Mouse (Mus musculus): ENCODE measurements around the gene Vps33a. TPM values are rescaled to one million over a fixed set of nuclear protein-coding genes. Genes with fewer than 3 reads are reported as not detected.

Vps33a gene
- polyA plus RNA-seq, 1 experiment: 15.9 TPM

DNA sequence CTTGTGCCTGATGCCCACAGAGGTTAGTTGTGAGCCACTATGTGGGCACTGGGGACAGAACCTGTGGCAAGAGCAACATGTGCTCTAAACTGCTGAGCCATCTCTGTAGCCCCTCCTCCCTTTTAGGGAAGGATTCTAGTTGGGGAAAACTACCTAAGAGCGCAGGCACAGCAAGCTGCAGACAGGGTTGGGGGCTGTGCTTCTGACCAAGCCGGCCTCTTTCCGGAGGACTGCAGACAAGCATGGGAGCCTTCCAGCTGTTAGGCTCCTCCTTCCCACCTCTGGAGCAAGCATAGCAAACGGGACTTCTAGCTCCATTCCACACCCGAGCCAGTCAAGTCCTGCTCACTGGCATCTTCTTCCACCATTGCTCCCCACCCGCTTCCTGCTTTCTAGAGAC is 26.5 kb upstream of the Vps33a start:
- H3K4me3 ChIP-seq (replicated peaks; ENCODE audit: extremely low read depth, low read depth, low read length): no peak overlapping the region
- DNase-seq: no peak
- no peaks in the 10 kb centered on the region for H3K4me1 ChIP-seq (ENCODE audit: control insufficient read depth, insufficient read depth, low read length)
- TF ChIP-seq POLR2A (IDR thresholded peaks at IDR 0.05; ENCODE audit: borderline replicate concordance, extremely low read depth, low read depth, low read length) (no peak), CTCF (IDR thresholded peaks at IDR 0.05; ENCODE audit: insufficient read depth, low read length) (no peak)
- 52% methylated on average over 6 of the region's 6 CpGs for whole genome bisulfite sequencing

DNA sequence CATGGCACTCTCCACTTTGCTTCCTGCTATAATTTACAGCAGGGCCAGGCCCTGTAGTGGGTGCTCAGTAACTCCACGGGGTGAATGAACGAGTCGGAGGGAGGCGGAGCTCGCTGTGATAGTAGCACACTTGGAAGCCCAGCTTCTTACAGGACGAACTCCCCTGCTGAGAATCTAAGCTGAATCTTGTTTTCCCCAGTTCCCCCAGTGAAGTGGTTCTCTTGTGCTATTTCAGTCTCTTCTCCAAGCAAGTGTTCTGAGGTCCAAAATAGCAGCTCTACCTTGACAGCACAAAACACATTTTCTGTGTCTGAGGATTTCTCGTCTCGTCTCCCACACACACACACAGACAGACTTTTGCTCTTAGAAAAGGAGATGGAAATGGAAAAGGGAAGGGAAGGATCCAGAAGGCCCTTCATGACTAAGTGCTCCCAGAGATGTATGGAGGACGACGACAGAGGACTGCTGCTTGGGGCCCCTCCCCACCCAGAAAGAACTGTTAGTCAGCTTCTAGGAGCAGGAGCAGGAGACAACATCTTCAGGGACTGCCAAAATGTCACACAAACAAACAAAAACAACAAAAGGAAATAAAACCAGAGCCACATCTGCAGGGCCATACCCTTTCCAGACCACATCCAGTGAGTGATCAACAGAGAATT is 20.9 kb upstream of the Vps33a start:
- 76% methylated on average over 10 of the region's 10 CpGs for WGBS
- no peak for DNase-seq
- TF ChIP-seq CTCF (IDR thresholded peaks at IDR 0.05; ENCODE audit: insufficient read depth, low read length) (no peak), POLR2A (IDR thresholded peaks at IDR 0.05; ENCODE audit: borderline replicate concordance, extremely low read depth, low read depth, low read length) (no peak)
- Histone ChIP-seq H3K4me1 (ENCODE audit: control insufficient read depth, insufficient read depth, low read length) (no peaks in the 10 kb centered on the region), H3K4me3 (replicated peaks; ENCODE audit: extremely low read depth, low read depth, low read length) (no peak overlapping the region)

DNA sequence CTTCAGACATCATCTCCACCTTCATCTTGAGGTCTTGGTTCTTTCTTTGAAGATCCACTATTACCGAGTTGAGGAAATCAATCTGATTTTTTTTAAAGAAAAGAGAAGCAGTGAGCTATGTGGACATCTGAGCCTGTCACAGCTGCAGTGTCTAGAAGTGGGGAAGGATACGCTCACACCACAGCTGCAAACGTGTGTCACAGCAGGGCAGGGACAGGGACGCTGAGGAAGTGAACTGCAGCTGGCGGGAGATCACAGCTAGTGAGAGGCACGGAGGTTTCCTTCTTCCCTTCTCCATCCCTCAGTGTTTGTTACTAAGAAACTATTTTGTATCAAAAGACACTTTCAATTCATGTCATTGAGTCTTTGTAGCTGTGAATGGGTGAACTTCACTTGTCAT is 7.2 kb upstream of the Vps33a start:
- DNase-seq: no peak
- no peak overlapping the region for H3K4me3 ChIP-seq (replicated peaks; ENCODE audit: extremely low read depth, low read depth, low read length)
- WGBS: 80% methylated on average over 6 of the region's 6 CpGs
- TF ChIP-seq POLR2A (IDR thresholded peaks at IDR 0.05; ENCODE audit: borderline replicate concordance, extremely low read depth, low read depth, low read length): no peak
- TF ChIP-seq CTCF (IDR thresholded peaks at IDR 0.05; ENCODE audit: insufficient read depth, low read length): no peak
- H3K4me1 ChIP-seq (ENCODE audit: control insufficient read depth, insufficient read depth, low read length): no peaks in the 10 kb centered on the region

DNA sequence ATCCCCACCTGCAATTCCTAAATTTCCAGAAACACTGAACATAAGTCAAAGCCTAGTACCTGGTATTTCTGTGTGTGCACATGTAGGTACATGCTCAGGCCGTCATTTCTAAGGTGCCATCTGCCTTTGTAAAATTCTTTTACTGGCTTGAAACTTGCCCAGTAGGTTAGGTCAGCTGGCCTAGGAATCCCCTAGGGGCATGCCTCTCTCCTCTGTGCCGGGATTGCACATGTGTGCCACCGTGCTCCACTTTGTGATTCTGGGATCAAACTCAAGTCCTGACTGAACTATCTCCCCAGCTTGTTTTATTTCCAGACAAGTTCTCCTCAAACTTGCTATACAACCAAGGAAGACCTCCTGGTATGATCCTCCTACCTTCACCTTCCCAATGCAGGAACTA is 3.9 kb upstream of the Vps33a start:
- peaks cover 4% of the 10 kb centered on the region; the same call in 1 of the 2 replicates for H3K4me1 ChIP-seq (ENCODE audit: control insufficient read depth, insufficient read depth, low read length)
- no peak for DNase-seq
- WGBS: 82% methylated on average over 3 of the region's 3 CpGs
- TF ChIP-seq CTCF (IDR thresholded peaks at IDR 0.05; ENCODE audit: insufficient read depth, low read length): no peak
- no peak for TF ChIP-seq POLR2A (IDR thresholded peaks at IDR 0.05; ENCODE audit: borderline replicate concordance, extremely low read depth, low read depth, low read length)
- no peak overlapping the region for H3K4me3 ChIP-seq (replicated peaks; ENCODE audit: extremely low read depth, low read depth, low read length)

DNA sequence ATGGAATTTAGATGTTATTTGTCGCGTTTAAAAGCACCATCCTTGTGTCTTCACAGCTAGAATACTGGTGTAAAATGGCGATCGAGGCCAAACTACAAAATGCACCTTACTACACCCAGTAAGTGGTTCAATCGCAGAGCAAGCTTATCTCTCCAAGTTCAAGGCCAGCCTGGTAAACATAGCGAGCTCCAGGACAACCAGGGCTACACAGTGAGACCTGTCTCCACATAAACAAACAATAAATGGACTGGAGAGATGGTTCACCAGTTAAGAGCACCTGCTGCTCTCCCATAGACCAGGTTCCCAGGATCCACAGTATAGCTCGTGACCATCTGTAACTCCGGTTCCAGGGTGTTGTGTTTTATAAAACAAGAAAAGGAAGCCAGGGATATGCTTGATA is 524 bp upstream of the Vps33a start:
- Histone ChIP-seq H3K4me1 (ENCODE audit: control insufficient read depth, insufficient read depth, low read length) (peaks cover 4% of the 10 kb centered on the region; the same call in 1 of the 2 replicates), H3K4me3 (replicated peaks; ENCODE audit: extremely low read depth, low read depth, low read length) (no peak overlapping the region)
- TF ChIP-seq CTCF (IDR thresholded peaks at IDR 0.05; ENCODE audit: insufficient read depth, low read length) (no peak), POLR2A (IDR thresholded peaks at IDR 0.05; ENCODE audit: borderline replicate concordance, extremely low read depth, low read depth, low read length) (no peak)
- no peak for DNase-seq
- WGBS: 58% methylated on average over 8 of the region's 8 CpGs

DNA sequence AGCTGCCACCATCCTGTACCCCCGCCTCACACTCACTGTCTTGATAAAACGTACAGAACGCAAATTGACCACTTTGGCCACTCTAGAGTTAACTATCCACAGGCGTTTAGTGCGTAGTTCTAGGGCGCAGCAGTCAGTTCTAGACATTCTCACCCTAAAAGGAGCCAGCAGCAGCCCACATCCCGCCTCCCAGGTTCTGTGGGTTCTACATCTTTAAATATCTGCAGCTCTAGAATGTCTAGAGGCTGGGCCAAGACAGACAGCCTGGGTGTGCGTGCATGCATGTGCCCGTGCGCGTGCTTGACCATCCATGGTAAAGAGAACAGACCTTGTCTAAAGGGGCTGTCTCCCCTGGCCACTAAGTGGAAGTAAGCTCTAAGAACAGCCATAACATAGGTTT is 11.7 kb downstream of the Vps33a start:
- H3K4me1 ChIP-seq (ENCODE audit: control insufficient read depth, insufficient read depth, low read length): no peaks in the 10 kb centered on the region
- no peak overlapping the region for H3K4me3 ChIP-seq (replicated peaks; ENCODE audit: extremely low read depth, low read depth, low read length)
- no peak for TF ChIP-seq POLR2A (IDR thresholded peaks at IDR 0.05; ENCODE audit: borderline replicate concordance, extremely low read depth, low read depth, low read length)
- no peak for TF ChIP-seq CTCF (IDR thresholded peaks at IDR 0.05; ENCODE audit: insufficient read depth, low read length)
- no peak for DNase-seq
- WGBS: 94% methylated on average over 11 of the region's 11 CpGs

DNA sequence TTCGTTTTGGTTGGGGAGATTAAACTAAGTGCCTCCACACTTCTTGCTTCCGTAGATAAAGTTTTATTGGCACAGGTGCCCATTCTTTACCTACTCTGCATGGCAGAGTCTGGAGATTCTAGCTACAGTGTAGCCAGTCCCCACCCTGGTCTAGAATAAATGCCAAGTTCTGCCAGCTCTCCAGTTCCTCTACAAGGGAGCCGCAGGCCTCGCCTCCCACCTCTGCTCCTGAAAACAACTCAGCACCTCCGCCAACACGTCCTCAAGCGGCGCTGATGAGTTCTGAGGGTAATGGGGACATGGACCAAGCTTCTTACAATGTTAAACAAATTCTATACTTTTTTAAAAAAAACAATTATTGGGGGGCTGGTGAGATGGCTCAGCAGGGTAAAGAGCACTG is 13.2 kb downstream of the Vps33a start:
- 91% methylated on average over 8 of the region's 8 CpGs for WGBS
- H3K4me1 ChIP-seq (ENCODE audit: control insufficient read depth, insufficient read depth, low read length): no peaks in the 10 kb centered on the region
- TF ChIP-seq POLR2A (IDR thresholded peaks at IDR 0.05; ENCODE audit: borderline replicate concordance, extremely low read depth, low read depth, low read length) (no peak), CTCF (IDR thresholded peaks at IDR 0.05; ENCODE audit: insufficient read depth, low read length) (no peak)
- no peak overlapping the region for H3K4me3 ChIP-seq (replicated peaks; ENCODE audit: extremely low read depth, low read depth, low read length)
- no peak for DNase-seq

DNA sequence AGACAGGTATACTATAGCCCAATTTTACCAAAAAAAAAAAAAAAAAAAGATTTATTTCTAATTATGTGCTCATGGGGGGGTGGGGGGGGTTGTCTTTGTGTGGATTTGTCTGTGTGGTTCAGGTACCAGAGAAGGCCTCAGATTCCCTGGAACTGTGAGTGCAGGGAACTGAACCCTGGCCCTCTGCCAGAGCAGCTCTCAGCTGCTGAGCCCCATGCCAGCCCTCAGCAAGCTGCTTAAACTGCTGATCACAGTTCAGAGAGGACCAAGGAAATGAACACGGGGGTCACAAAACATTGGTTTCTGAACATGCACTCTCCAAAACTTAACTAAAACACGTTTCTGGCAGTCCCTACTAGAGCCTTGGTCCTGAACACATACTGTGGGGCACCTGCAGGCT is 16.4 kb downstream of the Vps33a start:
- WGBS: 58% methylated on average over 2 of the region's 2 CpGs
- H3K4me3 ChIP-seq (replicated peaks; ENCODE audit: extremely low read depth, low read depth, low read length): no peak overlapping the region
- no peak for DNase-seq
- TF ChIP-seq CTCF (IDR thresholded peaks at IDR 0.05; ENCODE audit: insufficient read depth, low read length) (no peak), POLR2A (IDR thresholded peaks at IDR 0.05; ENCODE audit: borderline replicate concordance, extremely low read depth, low read depth, low read length) (no peak)
- no peaks in the 10 kb centered on the region for H3K4me1 ChIP-seq (ENCODE audit: control insufficient read depth, insufficient read depth, low read length)

DNA sequence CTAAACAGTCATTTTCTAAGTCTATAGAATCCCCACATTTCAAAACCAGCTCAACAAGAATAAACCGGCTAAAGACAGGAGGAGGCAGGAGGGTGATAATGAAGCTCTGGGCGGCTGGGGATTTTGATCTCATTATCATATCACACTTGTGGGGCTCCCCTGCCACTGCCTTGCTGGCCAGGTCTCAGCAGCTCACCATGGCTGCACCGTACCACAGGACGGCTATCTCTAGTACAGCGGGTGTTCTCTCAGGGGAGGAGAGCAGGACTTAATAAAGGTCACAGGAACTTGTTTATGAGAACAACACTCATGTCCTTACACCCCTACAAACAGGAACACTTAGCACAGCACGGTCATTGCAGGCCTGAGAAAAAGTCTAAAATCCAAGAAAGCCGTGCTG is 17.1 kb downstream of the Vps33a start:
- Histone ChIP-seq H3K4me1 (ENCODE audit: control insufficient read depth, insufficient read depth, low read length) (no peaks in the 10 kb centered on the region), H3K4me3 (replicated peaks; ENCODE audit: extremely low read depth, low read depth, low read length) (no peak overlapping the region)
- 91% methylated on average over 7 of the region's 7 CpGs for WGBS
- TF ChIP-seq CTCF (IDR thresholded peaks at IDR 0.05; ENCODE audit: insufficient read depth, low read length) (no peak), POLR2A (IDR thresholded peaks at IDR 0.05; ENCODE audit: borderline replicate concordance, extremely low read depth, low read depth, low read length) (no peak)
- DNase-seq: no peak

DNA sequence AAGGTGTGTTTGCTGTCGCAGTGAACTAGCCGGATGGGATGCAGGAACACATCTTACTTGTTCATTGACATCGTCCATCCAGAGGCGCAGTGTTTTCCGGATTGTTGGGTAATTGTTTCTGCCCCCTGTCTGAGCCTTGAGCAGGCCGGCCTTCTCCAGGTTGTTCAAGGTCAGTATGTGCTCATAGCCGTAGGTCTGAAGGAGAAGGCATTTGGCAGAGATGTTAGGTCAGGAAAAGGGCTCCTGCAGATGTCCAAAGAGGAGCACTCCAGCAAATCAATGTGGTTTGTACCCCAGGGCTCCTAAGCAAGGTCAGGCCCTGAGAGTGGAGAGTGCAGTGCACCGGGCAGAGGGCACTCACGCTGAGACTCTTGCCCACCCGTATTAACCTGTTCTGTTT is 39.0 kb downstream of the Vps33a start:
- no peak for DNase-seq
- WGBS: 94% methylated on average over 10 of the region's 10 CpGs

More for the DNA sequence above, 39.0 kb downstream of the Vps33a start:
- Histone ChIP-seq H3K4me1 (ENCODE audit: control insufficient read depth, insufficient read depth, low read length) (no peaks in the 10 kb centered on the region), H3K4me3 (replicated peaks; ENCODE audit: extremely low read depth, low read depth, low read length) (no peak overlapping the region)
- no peak for TF ChIP-seq CTCF (IDR thresholded peaks at IDR 0.05; ENCODE audit: insufficient read depth, low read length)
- TF ChIP-seq POLR2A (IDR thresholded peaks at IDR 0.05; ENCODE audit: borderline replicate concordance, extremely low read depth, low read depth, low read length): no peak
